Mouse (Mus musculus): ENCODE measurements around the gene Gm7029. TPM values are rescaled to one million over a fixed set of nuclear protein-coding genes. Genes with fewer than 3 reads are reported as not detected.

Gene Gm7029
- polyA plus RNA-seq, 1 experiment from 2014 or later, result not detected

DNA sequence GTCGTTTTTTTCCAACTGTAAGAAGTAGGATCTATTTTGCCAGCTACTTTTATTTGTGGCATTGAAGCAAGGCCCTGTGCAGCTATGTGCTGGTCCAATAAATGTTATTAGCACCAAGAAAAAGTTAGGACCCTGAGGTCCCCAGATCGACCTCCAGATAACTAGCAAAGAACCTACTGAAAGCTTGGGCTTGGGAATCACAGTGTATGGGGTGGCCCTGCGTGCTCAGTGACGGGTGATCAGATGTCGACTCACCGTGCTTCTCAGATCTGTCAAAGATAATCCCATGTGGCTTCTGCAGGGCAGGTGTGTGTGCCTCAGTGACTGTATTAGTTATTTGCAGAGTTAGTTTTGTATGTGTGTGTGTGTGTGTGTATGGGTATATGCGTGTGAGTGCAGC lies 47.7 kb downstream of the Gm7029 start:
- Histone ChIP-seq H3K4me3 (replicated peaks) (no peak overlapping the region; the same call in 1 of the 2 replicates), H3K4me2 (0 out of 2 replicates have a peak overlapping the region, but pooled peaks have one; percentile 96), H3K9ac (no peak overlapping the region), H3K36me3 (replicated peaks) (peaks cover 44% of the 10 kb centered on the region), H3K27me3 (no peaks in the 10 kb centered on the region), H3K27ac (replicated peaks) (0 out of 2 replicates have a peak overlapping the region, but pooled peaks have one; percentile 41), H3K4me1 (replicated peaks) (peaks cover 76% of the 10 kb centered on the region), H3K9me3 (replicated peaks) (peaks cover 20% of the 10 kb centered on the region)
- no peak for ATAC-seq (ENCODE audit: insufficient read depth)
- WGBS (ENCODE audit: insufficient replicate concordance), result 68% methylated on average over 7 of the region's 7 CpGs

Small RNAs within 50 kb of the gene (microRNA-seq; reads per million reads assigned to microRNA genes)
- not detected for gene Gm27740

Other genes with a start within 250 kb of the Gm7029 start
- 16.9 and 18.2 TPM in 2 replicates for gene Zfp414, start 244.7 kb upstream of the Gm7029 start, polyA plus RNA-seq (2015; fragmentation: Nextera tagmentation; extraction: Ambion mirVana)
- 4.2 and 4.8 TPM in 2 replicates for gene Pram1, start 235.8 kb upstream of the Gm7029 start, polyA plus RNA-seq (2015; fragmentation: Nextera tagmentation; extraction: Ambion mirVana)
- 117 and 122 TPM in 2 replicates for gene Hnrnpm, start 187.0 kb upstream of the Gm7029 start, polyA plus RNA-seq (2015; fragmentation: Nextera tagmentation; extraction: Ambion mirVana)
- gene March2, start 155.2 kb upstream of the Gm7029 start, polyA plus RNA-seq (2015; fragmentation: Nextera tagmentation; extraction: Ambion mirVana), result 274 and 311 TPM in 2 replicates
- gene Rab11b, start 113.3 kb upstream of the Gm7029 start, polyA plus RNA-seq (2015; fragmentation: Nextera tagmentation; extraction: Ambion mirVana), result 111 and 116 TPM in 2 replicates
- 23.0 and 27.6 TPM in 2 replicates for gene Angptl4, start 92.0 kb upstream of the Gm7029 start, polyA plus RNA-seq (2015; fragmentation: Nextera tagmentation; extraction: Ambion mirVana)
- 10.4 and 12.8 TPM in 2 replicates for gene Kank3, start 63.3 kb upstream of the Gm7029 start, polyA plus RNA-seq (2015; fragmentation: Nextera tagmentation; extraction: Ambion mirVana)
- 356 and 444 TPM in 2 replicates for gene Rps28, start 49.3 kb upstream of the Gm7029 start, polyA plus RNA-seq (2015; fragmentation: Nextera tagmentation; extraction: Ambion mirVana)
- gene Ndufa7, start 49.3 kb upstream of the Gm7029 start, polyA plus RNA-seq (2015; fragmentation: Nextera tagmentation; extraction: Ambion mirVana), result 240 and 251 TPM in 2 replicates
- gene Cd320, start 30.7 kb upstream of the Gm7029 start, polyA plus RNA-seq (2015; fragmentation: Nextera tagmentation; extraction: Ambion mirVana), result 14.4 and 14.7 TPM in 2 replicates
- 7.5 and 8.3 TPM in 2 replicates for gene Kifc1, start 16.8 kb downstream of the Gm7029 start, polyA plus RNA-seq (2015; fragmentation: Nextera tagmentation; extraction: Ambion mirVana)
- 0.35 and 0.38 TPM in 2 replicates for gene Platr17, start 31.3 kb downstream of the Gm7029 start, polyA plus RNA-seq (2015; fragmentation: Nextera tagmentation; extraction: Ambion mirVana)
- 18.7 and 20.4 TPM in 2 replicates for gene Daxx, start 35.6 kb downstream of the Gm7029 start, polyA plus RNA-seq (2015; fragmentation: Nextera tagmentation; extraction: Ambion mirVana)
- 33.3 and 35.7 TPM in 2 replicates for gene Tapbp, start 42.1 kb downstream of the Gm7029 start, polyA plus RNA-seq (2015; fragmentation: Nextera tagmentation; extraction: Ambion mirVana)
- gene Zbtb22, start 42.1 kb downstream of the Gm7029 start, polyA plus RNA-seq (2015; fragmentation: Nextera tagmentation; extraction: Ambion mirVana), result 8.2 and 9.8 TPM in 2 replicates
- gene Rgl2, start 55.7 kb downstream of the Gm7029 start, polyA plus RNA-seq (2015; fragmentation: Nextera tagmentation; extraction: Ambion mirVana), result 8.2 and 10.2 TPM in 2 replicates
- 89.6 and 96.8 TPM in 2 replicates for gene Pfdn6, start 66.5 kb downstream of the Gm7029 start, polyA plus RNA-seq (2015; fragmentation: Nextera tagmentation; extraction: Ambion mirVana)
- 18.4 and 19.3 TPM in 2 replicates for gene Wdr46, start 66.8 kb downstream of the Gm7029 start, polyA plus RNA-seq (2015; fragmentation: Nextera tagmentation; extraction: Ambion mirVana)
- gene B3galt4, start 77.7 kb downstream of the Gm7029 start, polyA plus RNA-seq (2015; fragmentation: Nextera tagmentation; extraction: Ambion mirVana), result 2.4 and 2.5 TPM in 2 replicates
- gene Vps52, start 82.0 kb downstream of the Gm7029 start, polyA plus RNA-seq (2015; fragmentation: Nextera tagmentation; extraction: Ambion mirVana), result 23.3 and 24.6 TPM in 2 replicates
- gene Rps18, start 82.2 kb downstream of the Gm7029 start, polyA plus RNA-seq (2015; fragmentation: Nextera tagmentation; extraction: Ambion mirVana), result 939 and 1,010 TPM in 2 replicates
- gene H2-K1, start 126.5 kb downstream of the Gm7029 start, polyA plus RNA-seq (2015; fragmentation: Nextera tagmentation; extraction: Ambion mirVana), result 123 and 165 TPM in 2 replicates
- gene Ring1, start 150.8 kb downstream of the Gm7029 start, polyA plus RNA-seq (2015; fragmentation: Nextera tagmentation; extraction: Ambion mirVana), result 5.5 and 7.2 TPM in 2 replicates
- 30.7 and 37.0 TPM in 2 replicates for gene H2-Ke6, start 154.2 kb downstream of the Gm7029 start, polyA plus RNA-seq (2015; fragmentation: Nextera tagmentation; extraction: Ambion mirVana)
- gene Slc39a7, start 157.8 kb downstream of the Gm7029 start, polyA plus RNA-seq (2015; fragmentation: Nextera tagmentation; extraction: Ambion mirVana), result 56.3 and 68.5 TPM in 2 replicates
- gene Rxrb, start 158.0 kb downstream of the Gm7029 start, polyA plus RNA-seq (2015; fragmentation: Nextera tagmentation; extraction: Ambion mirVana), result 16.7 and 19.3 TPM in 2 replicates
- 0.59 and 0.79 TPM in 2 replicates for gene Col11a2, start 165.6 kb downstream of the Gm7029 start, polyA plus RNA-seq (2015; fragmentation: Nextera tagmentation; extraction: Ambion mirVana)
- gene H2-Oa, start 218.5 kb downstream of the Gm7029 start, polyA plus RNA-seq (2015; fragmentation: Nextera tagmentation; extraction: Ambion mirVana), result 0.17 and 0.40 TPM in 2 replicates
- gene H2-DMa, start 245.7 kb downstream of the Gm7029 start, polyA plus RNA-seq (2015; fragmentation: Nextera tagmentation; extraction: Ambion mirVana), result 6.4 TPM in 2 replicates
- 37.8 and 40.1 TPM in 2 replicates for gene Brd2, start 248.8 kb downstream of the Gm7029 start, polyA plus RNA-seq (2015; fragmentation: Nextera tagmentation; extraction: Ambion mirVana)